Mouse (Mus musculus): ENCODE results near the gene Rorc. TPM values are rescaled to one million over a fixed set of nuclear protein-coding genes. Genes with fewer than 3 reads are reported as not detected.

Gene Rorc
- polyA plus RNA-seq, 1 experiment from 2014 or later = 6.8 TPM

- 38% methylated on average over 3 of the region's 3 CpGs for WGBS
- H3K36me3 ChIP-seq = no peaks in the 10 kb centered on the region; the same call in 1 of the 2 replicates
- H3K9me3 ChIP-seq = no peaks in the 10 kb centered on the region
- H3K4me3 ChIP-seq (replicated peaks) = no peak overlapping the region
- H3K27ac ChIP-seq = no peak overlapping the region
- no peak overlapping the region for H3K9ac ChIP-seq
- H3K27me3 ChIP-seq (replicated peaks) = 0 out of 2 replicates have a peak, but pooled peaks cover 3% of the 10 kb centered on the region
- ATAC-seq = no peak
- no peak overlapping the region for H3K4me2 ChIP-seq (replicated peaks)
- no peaks in the 10 kb centered on the region; the same call in 1 of the 2 replicates for H3K4me1 ChIP-seq (replicated peaks)
These were observed 68.6 kb downstream of the Rorc start for GRCm38 (mm10) chr3:94441182-94441581.

- peak within 1 kb of the TSS; percentile 68; the same call in 1 of the 2 replicates for H3K27ac ChIP-seq
These were observed 70.5 kb downstream of the Rorc start, which contains the start of gene Mrpl9 for GRCm38 (mm10) chr3:94442951-94443596. Mrpl9 (plus strand) TSS chr3:94443318.

GRCm38 (mm10) chr3:94443597-94443964 lies 71.0 kb downstream of the Rorc start, which contains the start of gene Oaz3:
Oaz3 (minus strand) TSS chr3:94443915.
- H3K4me3 ChIP-seq (replicated peaks) = peak within 1 kb of the TSS; percentile 97
- ATAC-seq = peak; percentile 71
- 1% methylated on average over 24 of the region's 24 CpGs for WGBS
- H3K9ac ChIP-seq = peak within 1 kb of the TSS; percentile 93
- no peaks in the 10 kb centered on the region for H3K9me3 ChIP-seq
- no peaks in the 10 kb centered on the region; the same call in 1 of the 2 replicates for H3K4me1 ChIP-seq (replicated peaks)
- H3K27ac ChIP-seq = peak within 1 kb of the TSS; percentile 68; the same call in 1 of the 2 replicates
- H3K4me2 ChIP-seq (replicated peaks) = peak within 1 kb of the TSS; percentile 83
- peaks cover 18% of the 10 kb centered on the region for H3K36me3 ChIP-seq
- H3K27me3 ChIP-seq (replicated peaks) = 0 out of 2 replicates have a peak, but pooled peaks cover 3% of the 10 kb centered on the region

More at GRCm38 (mm10) chr3:94442951-94443596, 70.5 kb downstream of the Rorc start, which contains the start of gene Mrpl9:
- 0 out of 2 replicates have a peak, but pooled peaks cover 3% of the 10 kb centered on the region for H3K27me3 ChIP-seq (replicated peaks)
- under 1% methylated on average over 39 of the region's 39 CpGs for WGBS
- peak within 1 kb of the TSS; percentile 83 for H3K4me2 ChIP-seq (replicated peaks)
- H3K9me3 ChIP-seq = no peaks in the 10 kb centered on the region
- H3K4me1 ChIP-seq (replicated peaks) = no peaks in the 10 kb centered on the region; the same call in 1 of the 2 replicates
- peak within 1 kb of the TSS; percentile 97 for H3K4me3 ChIP-seq (replicated peaks)
- peak; percentile 99 for ATAC-seq
- H3K9ac ChIP-seq = peak within 1 kb of the TSS; percentile 93
- H3K36me3 ChIP-seq = peaks cover 15% of the 10 kb centered on the region

Other genes starting within 250 kb of the Rorc start
- gene Gm10696, start 194.6 kb upstream of the Rorc start, polyA plus RNA-seq (2015; fragmentation: Nextera tagmentation; extraction: Ambion mirVana) = not detected in 2 replicates
- gene Gm5286, start 176.1 kb upstream of the Rorc start, polyA plus RNA-seq (2015; fragmentation: Nextera tagmentation; extraction: Ambion mirVana) = not detected in 2 replicates
- gene Gm4778, start 108.8 kb upstream of the Rorc start, polyA plus RNA-seq (2015; fragmentation: Nextera tagmentation; extraction: Ambion mirVana) = not detected in 2 replicates
- 15.6 and 18.7 TPM in 2 replicates for gene Them4, start 62.7 kb upstream of the Rorc start, polyA plus RNA-seq (2015; fragmentation: Nextera tagmentation; extraction: Ambion mirVana)
- not detected in 2 replicates for gene Them5, start 30.7 kb upstream of the Rorc start, polyA plus RNA-seq (2015; fragmentation: Nextera tagmentation; extraction: Ambion mirVana)
- 0.59 and 0.81 TPM in 2 replicates for gene C2cd4d, start 10.4 kb upstream of the Rorc start, polyA plus RNA-seq (2015; fragmentation: Nextera tagmentation; extraction: Ambion mirVana)
- gene Lingo4, start 25.7 kb downstream of the Rorc start, polyA plus RNA-seq (2015; fragmentation: Nextera tagmentation; extraction: Ambion mirVana) = 0.41 and 0.58 TPM in 2 replicates
- gene Tdrkh, start 40.5 kb downstream of the Rorc start, polyA plus RNA-seq (2015; fragmentation: Nextera tagmentation; extraction: Ambion mirVana) = 11.5 and 11.9 TPM in 2 replicates
- 69.3 TPM in 2 replicates for gene Mrpl9, start 70.5 kb downstream of the Rorc start, polyA plus RNA-seq (2015; fragmentation: Nextera tagmentation; extraction: Ambion mirVana)
- gene Oaz3, start 71.1 kb downstream of the Rorc start, polyA plus RNA-seq (2015; fragmentation: Nextera tagmentation; extraction: Ambion mirVana) = 0.36 and 0.48 TPM in 2 replicates
- 26.0 and 28.1 TPM in 2 replicates for gene Celf3, start 105.5 kb downstream of the Rorc start, polyA plus RNA-seq (2015; fragmentation: Nextera tagmentation; extraction: Ambion mirVana)
- gene Riiad1, start 107.5 kb downstream of the Rorc start, polyA plus RNA-seq (2015; fragmentation: Nextera tagmentation; extraction: Ambion mirVana) = 5.5 and 5.6 TPM in 2 replicates
- 35.5 and 36.2 TPM in 2 replicates for gene Snx27, start 209.9 kb downstream of the Rorc start, polyA plus RNA-seq (2015; fragmentation: Nextera tagmentation; extraction: Ambion mirVana)